Mouse (Mus musculus): ENCODE data around the gene Olfr441.
"Not testable (repeated sequence)": the region's sequence is repeated elsewhere in the genome, so short reads cannot be mapped to it uniquely, and the experiment has no call there.

DNA sequence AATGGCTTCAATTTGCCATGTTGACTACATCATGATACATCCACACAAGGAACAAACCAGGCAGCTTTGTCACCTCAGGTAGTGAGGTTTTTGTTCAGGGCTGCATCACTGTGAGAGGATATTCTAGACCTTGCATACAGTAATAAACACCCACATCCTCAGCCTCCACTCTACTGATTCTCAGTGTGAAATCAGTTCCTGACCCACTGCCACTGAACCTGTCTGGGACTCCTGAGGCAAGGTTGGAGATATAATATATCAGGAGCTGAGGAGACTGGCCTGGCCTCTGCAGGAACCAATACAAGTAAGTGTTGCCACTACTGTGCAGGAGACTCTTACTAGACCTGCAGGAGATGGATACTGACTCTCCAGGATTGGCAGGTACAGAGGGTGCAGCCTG lies 24.8 kb upstream of the Olfr441 start:
- not testable (repeated sequence) for TF ChIP-seq CTCF, EP300 (IDR thresholded peaks at IDR 0.05; ENCODE audit: low read depth)
